Mouse (Mus musculus): ENCODE measurements around the gene Cmklr1. TPM values are rescaled to one million over a fixed set of nuclear protein-coding genes. Genes with fewer than 3 reads are reported as not detected.

The Cmklr1 gene
- polyA plus RNA-seq, 1 experiment = 9.6 TPM

- TF ChIP-seq POLR2A (IDR thresholded peaks at IDR 0.05; ENCODE audit: low read depth, low read length) (no peak), CTCF (IDR thresholded peaks at IDR 0.05; ENCODE audit: extremely low read depth, insufficient read length, insufficient replicate concordance, low read depth, low read length) (no peak)
- H3K4me3 ChIP-seq (ENCODE audit: low read depth, low read length) = no peak overlapping the region
- 86% methylated on average over 12 of the region's 12 CpGs for WGBS
- H3K4me1 ChIP-seq (ENCODE audit: control insufficient read depth, insufficient read depth, insufficient read length, low read length) = no peaks in the 10 kb centered on the region
- no peak overlapping the region for H3K27ac ChIP-seq (ENCODE audit: insufficient read depth, low read depth, low read length)
- no peaks in the 10 kb centered on the region for H3K27me3 ChIP-seq (ENCODE audit: control insufficient read depth, insufficient read depth, low read length)
- no peaks in the 10 kb centered on the region for H3K36me3 ChIP-seq (ENCODE audit: control insufficient read depth, insufficient read depth, low read length)
Measured at GRCm38 (mm10) chr5:113654821-113655220, 4.6 kb upstream of the Cmklr1 start.

GRCm38 (mm10) chr5:113654206-113654605 lies 4.0 kb upstream of the Cmklr1 start:
- WGBS = 68% methylated on average over 11 of the region's 11 CpGs

GRCm38 (mm10) chr5:113652215-113652614 lies 2.0 kb upstream of the Cmklr1 start:
- WGBS = 21% methylated on average over 5 of the region's 5 CpGs
- TF ChIP-seq POLR2A (IDR thresholded peaks at IDR 0.05; ENCODE audit: low read depth, low read length) (no peak), CTCF (IDR thresholded peaks at IDR 0.05; ENCODE audit: extremely low read depth, insufficient read length, insufficient replicate concordance, low read depth, low read length) (no peak)
- no peak overlapping the region for H3K27ac ChIP-seq (ENCODE audit: insufficient read depth, low read depth, low read length)
- no peaks in the 10 kb centered on the region for H3K36me3 ChIP-seq (ENCODE audit: control insufficient read depth, insufficient read depth, low read length)
- no peak overlapping the region for H3K4me3 ChIP-seq (ENCODE audit: low read depth, low read length)
- H3K4me1 ChIP-seq (ENCODE audit: control insufficient read depth, insufficient read depth, insufficient read length, low read length) = no peaks in the 10 kb centered on the region
- H3K27me3 ChIP-seq (ENCODE audit: control insufficient read depth, insufficient read depth, low read length) = no peaks in the 10 kb centered on the region

More at GRCm38 (mm10) chr5:113654206-113654605, 4.0 kb upstream of the Cmklr1 start:
- H3K36me3 ChIP-seq (ENCODE audit: control insufficient read depth, insufficient read depth, low read length) = no peaks in the 10 kb centered on the region
- H3K27me3 ChIP-seq (ENCODE audit: control insufficient read depth, insufficient read depth, low read length) = no peaks in the 10 kb centered on the region
- no peak for TF ChIP-seq POLR2A (IDR thresholded peaks at IDR 0.05; ENCODE audit: low read depth, low read length)
- no peak for TF ChIP-seq CTCF (IDR thresholded peaks at IDR 0.05; ENCODE audit: extremely low read depth, insufficient read length, insufficient replicate concordance, low read depth, low read length)
- H3K4me3 ChIP-seq (ENCODE audit: low read depth, low read length) = no peak overlapping the region
- H3K4me1 ChIP-seq (ENCODE audit: control insufficient read depth, insufficient read depth, insufficient read length, low read length) = no peaks in the 10 kb centered on the region
- H3K27ac ChIP-seq (ENCODE audit: insufficient read depth, low read depth, low read length) = no peak overlapping the region

- Histone ChIP-seq H3K27me3 (ENCODE audit: control insufficient read depth, insufficient read depth, low read length) (no peaks in the 10 kb centered on the region), H3K27ac (ENCODE audit: insufficient read depth, low read depth, low read length) (0 out of 2 replicates have a peak overlapping the region, but pooled peaks have one; percentile 4), H3K4me1 (ENCODE audit: control insufficient read depth, insufficient read depth, insufficient read length, low read length) (no peaks in the 10 kb centered on the region), H3K4me3 (ENCODE audit: low read depth, low read length) (peak overlapping the region; percentile 4; the same call in 1 of the 2 replicates), H3K36me3 (ENCODE audit: control insufficient read depth, insufficient read depth, low read length) (no peaks in the 10 kb centered on the region)
- no peak for TF ChIP-seq CTCF (IDR thresholded peaks at IDR 0.05; ENCODE audit: extremely low read depth, insufficient read length, insufficient replicate concordance, low read depth, low read length)
- TF ChIP-seq POLR2A (IDR thresholded peaks at IDR 0.05; ENCODE audit: low read depth, low read length) = no peak
- WGBS = 68% methylated on average over 5 of the region's 5 CpGs
Measured at GRCm38 (mm10) chr5:113648647-113649211, 1.5 kb downstream of the Cmklr1 start.

- Histone ChIP-seq H3K4me1 (ENCODE audit: control insufficient read depth, insufficient read depth, insufficient read length, low read length) (no peaks in the 10 kb centered on the region), H3K4me3 (ENCODE audit: low read depth, low read length) (no peak overlapping the region), H3K27ac (ENCODE audit: insufficient read depth, low read depth, low read length) (0 out of 2 replicates have a peak overlapping the region, but pooled peaks have one; percentile 9), H3K27me3 (ENCODE audit: control insufficient read depth, insufficient read depth, low read length) (no peaks in the 10 kb centered on the region), H3K36me3 (ENCODE audit: control insufficient read depth, insufficient read depth, low read length) (no peaks in the 10 kb centered on the region)
- 83% methylated on average over 8 of the region's 8 CpGs for WGBS
- TF ChIP-seq POLR2A (IDR thresholded peaks at IDR 0.05; ENCODE audit: low read depth, low read length) (no peak), CTCF (IDR thresholded peaks at IDR 0.05; ENCODE audit: extremely low read depth, insufficient read length, insufficient replicate concordance, low read depth, low read length) (no peak)
Measured at GRCm38 (mm10) chr5:113647141-113647540, 3.1 kb downstream of the Cmklr1 start.

- WGBS = 75% methylated on average over 4 of the region's 4 CpGs
- H3K4me3 ChIP-seq (ENCODE audit: low read depth, low read length) = no peak overlapping the region
- no peak overlapping the region for H3K27ac ChIP-seq (ENCODE audit: insufficient read depth, low read depth, low read length)
- TF ChIP-seq CTCF (IDR thresholded peaks at IDR 0.05; ENCODE audit: extremely low read depth, insufficient read length, insufficient replicate concordance, low read depth, low read length) = no peak
- no peak for TF ChIP-seq POLR2A (IDR thresholded peaks at IDR 0.05; ENCODE audit: low read depth, low read length)
- H3K27me3 ChIP-seq (ENCODE audit: control insufficient read depth, insufficient read depth, low read length) = no peaks in the 10 kb centered on the region
- H3K4me1 ChIP-seq (ENCODE audit: control insufficient read depth, insufficient read depth, insufficient read length, low read length) = no peaks in the 10 kb centered on the region
- H3K36me3 ChIP-seq (ENCODE audit: control insufficient read depth, insufficient read depth, low read length) = no peaks in the 10 kb centered on the region
Measured at GRCm38 (mm10) chr5:113644520-113644919, 5.7 kb downstream of the Cmklr1 start.

GRCm38 (mm10) chr5:113643107-113643848 lies 6.9 kb downstream of the Cmklr1 start:
- WGBS = 48% methylated on average over 18 of the region's 18 CpGs
- H3K4me3 ChIP-seq (ENCODE audit: low read depth, low read length) = no peak overlapping the region
- no peaks in the 10 kb centered on the region for H3K4me1 ChIP-seq (ENCODE audit: control insufficient read depth, insufficient read depth, insufficient read length, low read length)

More at GRCm38 (mm10) chr5:113643107-113643848, 6.9 kb downstream of the Cmklr1 start:
- TF ChIP-seq CTCF (IDR thresholded peaks at IDR 0.05; ENCODE audit: extremely low read depth, insufficient read length, insufficient replicate concordance, low read depth, low read length) (no peak), POLR2A (IDR thresholded peaks at IDR 0.05; ENCODE audit: low read depth, low read length) (no peak)
- Histone ChIP-seq H3K27ac (ENCODE audit: insufficient read depth, low read depth, low read length) (no peak overlapping the region), H3K36me3 (ENCODE audit: control insufficient read depth, insufficient read depth, low read length) (no peaks in the 10 kb centered on the region), H3K27me3 (ENCODE audit: control insufficient read depth, insufficient read depth, low read length) (no peaks in the 10 kb centered on the region)

All from small intestine, adult 2 months (tissue).